Mouse (Mus musculus) spleen, postnatal 4 days (tissue): Measurements from ENCODE around the gene Tmem198.

Experiments used
- DNase-seq, 2 experiments: peaks; one replicate each; pipeline ENCODE4 v3.0.0; 2022; ENCODE audit warnings: low spot score in 2 of 2

Gene Tmem198

GRCm38 (mm10) chr1:75478916-75479634 is at the start of gene Tmem198, which contains the start of gene Chpf:
TSS of gene Tmem198 (plus strand) at chr1:75479532.
TSS of gene Chpf (minus strand) at chr1:75479307.
- DNase-seq = peak; percentile 86 to 93

- peak; percentile 57 to 81 for DNase-seq
Observed at GRCm38 (mm10) chr1:75435475-75436328, 43.6 kb upstream of the Tmem198 start, which contains the start of gene Gmppa. TSS of gene Gmppa (plus strand) at chr1:75435930.

GRCm38 (mm10) chr1:75438782-75439181 is 40.5 kb upstream of the Tmem198 start:
- no peak for DNase-seq

GRCm38 (mm10) chr1:75440661-75441060 is 38.7 kb upstream of the Tmem198 start:
- DNase-seq = no peak

- DNase-seq = no peak
Observed at GRCm38 (mm10) chr1:75441471-75441996, 37.8 kb upstream of the Tmem198 start.

GRCm38 (mm10) chr1:75442171-75442570 is 37.2 kb upstream of the Tmem198 start:
- DNase-seq = no peak

- no peak for DNase-seq
Observed at GRCm38 (mm10) chr1:75442811-75443210, 36.5 kb upstream of the Tmem198 start.

- DNase-seq = no peak
Observed at GRCm38 (mm10) chr1:75443247-75444024, 35.9 kb upstream of the Tmem198 start.

- DNase-seq = no peak
Observed at GRCm38 (mm10) chr1:75444208-75444607, 35.1 kb upstream of the Tmem198 start.

GRCm38 (mm10) chr1:75445141-75445701 is 34.1 kb upstream of the Tmem198 start:
- no peak for DNase-seq

GRCm38 (mm10) chr1:75445751-75446611 is 33.4 kb upstream of the Tmem198 start:
- peak; percentile 73 to 92 for DNase-seq

GRCm38 (mm10) chr1:75446656-75447055 is 32.7 kb upstream of the Tmem198 start:
- DNase-seq = no peak

GRCm38 (mm10) chr1:75447265-75448051 is 31.9 kb upstream of the Tmem198 start:
- no peak for DNase-seq

- DNase-seq = no peak
Observed at GRCm38 (mm10) chr1:75448052-75448431, 31.3 kb upstream of the Tmem198 start.

GRCm38 (mm10) chr1:75448937-75449336 is 30.4 kb upstream of the Tmem198 start:
- no peak for DNase-seq

- DNase-seq = no peak
Observed at GRCm38 (mm10) chr1:75449377-75450135, 29.8 kb upstream of the Tmem198 start.

- no peak for DNase-seq
Observed at GRCm38 (mm10) chr1:75450314-75451005, 28.9 kb upstream of the Tmem198 start, which contains the start of gene Asic4. TSS of gene Asic4 (plus strand) at chr1:75450436.

- DNase-seq = no peak
Observed at GRCm38 (mm10) chr1:75451900-75452299, 27.4 kb upstream of the Tmem198 start.
